Mouse (Mus musculus) G1E (cell line): Measurements from ENCODE around the gene Aqr.
A peak's percentile ranks its signal among the peaks of the same experiment; 100 is the strongest.

ENCODE experiments used
- CTCF ChIP-seq: IDR thresholded peaks from 2 replicates; pipeline ENCODE4 v1.5.1; 2012; ENCODE audit warnings: low read depth, low read length, inconsistent platforms, mixed read lengths
- GATA1 ChIP-seq: IDR thresholded peaks from 2 replicates; pipeline ENCODE4 v1.6.1; 2012; ENCODE audit warnings: borderline replicate concordance, low read length, inconsistent platforms, mixed read lengths
- GATA2 ChIP-seq: IDR thresholded peaks from 2 replicates; pipeline ENCODE4 v1.6.1; 2012; ENCODE audit warnings: low read depth, low read length, inconsistent platforms, borderline replicate concordance
- POLR2AphosphoS5 ChIP-seq: IDR thresholded peaks from 2 replicates; pipeline ENCODE4 v1.6.1; 2012; ENCODE audit warnings: low read depth, low read length, inconsistent platforms; ENCODE audit not compliant: insufficient replicate concordance
- TAL1 ChIP-seq: conservative IDR thresholded peaks from 2 replicates; pipeline ENCODE4 v1.6.1; 2012; ENCODE audit warnings: low read depth, low read length, inconsistent platforms, mixed read lengths

DNA sequence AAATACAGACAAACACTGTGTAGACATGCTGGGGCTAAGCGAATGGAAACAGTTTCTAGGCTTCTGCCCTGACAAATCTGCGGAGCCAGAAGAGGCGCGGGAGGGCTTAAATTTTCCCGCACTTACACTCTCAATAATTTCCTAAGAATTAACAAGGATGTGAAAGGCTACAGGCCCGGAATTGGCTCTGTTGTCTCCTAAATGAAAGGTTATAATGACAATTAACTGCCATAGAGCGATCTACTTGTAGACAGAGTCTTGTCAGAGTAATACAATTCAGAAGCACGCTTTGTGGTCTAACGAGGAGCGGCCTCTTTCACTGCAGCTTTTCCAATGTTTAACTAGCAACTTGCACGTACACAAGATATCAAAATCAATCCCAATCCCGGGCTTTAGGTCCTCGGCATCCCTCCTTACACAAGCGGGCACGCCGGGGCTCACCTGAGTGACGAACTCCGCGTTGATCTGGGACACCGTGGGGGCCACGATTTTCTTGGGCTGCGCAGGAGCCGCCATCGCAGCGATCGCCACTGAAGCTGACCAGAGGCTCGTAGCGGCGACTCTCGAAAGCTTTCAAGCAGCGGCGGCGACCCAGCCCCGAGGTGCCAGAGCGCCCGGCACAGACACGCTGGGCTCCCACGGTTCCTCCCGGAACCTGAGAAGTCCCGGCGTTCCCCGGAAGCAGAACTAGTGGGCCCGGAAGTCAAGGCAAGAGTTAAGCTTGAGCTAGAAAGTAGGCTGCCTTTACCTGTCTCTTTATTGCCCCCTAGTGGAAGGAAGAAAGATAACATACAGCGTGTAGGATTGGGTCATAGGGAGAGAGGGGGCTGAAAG is 12.0 kb downstream of the Aqr start:
- peak; percentile 41 for TF ChIP-seq CTCF
- TF ChIP-seq POLR2AphosphoS5 = no peak
- TF ChIP-seq TAL1 = no peak
- TF ChIP-seq GATA1 = no peak
- TF ChIP-seq GATA2 = no peak
